Mouse (Mus musculus): ENCODE data around the gene Tmed1. TPM values are rescaled to one million over a fixed set of nuclear protein-coding genes. Genes with fewer than 3 reads are reported as not detected.

Gene Tmed1
- polyA plus RNA-seq, 1 experiment from 2014 or later = 133 TPM

GRCm38 (mm10) chr9:21463138-21463590 is 46.9 kb downstream of the Tmed1 start:
- H3K9me3 ChIP-seq (replicated peaks) = no peaks in the 10 kb centered on the region
- H3K4me3 ChIP-seq (replicated peaks) = no peak overlapping the region
- H3K4me2 ChIP-seq = 0 out of 2 replicates have a peak overlapping the region, but pooled peaks have one; percentile 12
- peak overlapping the region; percentile 64 for H3K27ac ChIP-seq
- 38% methylated on average over 5 of the region's 5 CpGs for WGBS
- ATAC-seq (replicated peaks; ENCODE audit: low FRiP score) = no peak; the same call in 1 of the 2 replicates
- peaks cover 46% of the 10 kb centered on the region for H3K36me3 ChIP-seq
- H3K9ac ChIP-seq = no peak overlapping the region
- H3K4me1 ChIP-seq = peaks cover 27% of the 10 kb centered on the region
- H3K27me3 ChIP-seq = no peaks in the 10 kb centered on the region

- WGBS = 83% methylated on average over 3 of the region's 3 CpGs
- H3K9me3 ChIP-seq (replicated peaks) = no peaks in the 10 kb centered on the region
- no peak overlapping the region for H3K9ac ChIP-seq
- no peak overlapping the region for H3K4me2 ChIP-seq
- ATAC-seq (replicated peaks; ENCODE audit: low FRiP score) = peak; percentile 69
- H3K4me3 ChIP-seq (replicated peaks) = no peak overlapping the region
- H3K27me3 ChIP-seq = no peaks in the 10 kb centered on the region
- H3K36me3 ChIP-seq = peaks cover 25% of the 10 kb centered on the region
- H3K27ac ChIP-seq = peak overlapping the region; percentile 83
- peaks cover 32% of the 10 kb centered on the region for H3K4me1 ChIP-seq
These were observed 49.6 kb downstream of the Tmed1 start for GRCm38 (mm10) chr9:21460400-21460940.

GRCm38 (mm10) chr9:21458821-21459220 is 51.2 kb downstream of the Tmed1 start:
- Histone ChIP-seq H3K4me1 (peaks cover 37% of the 10 kb centered on the region), H3K4me2 (no peak overlapping the region), H3K9ac (no peak overlapping the region), H3K36me3 (peaks cover 22% of the 10 kb centered on the region), H3K27ac (no peak overlapping the region), H3K9me3 (replicated peaks) (no peaks in the 10 kb centered on the region), H3K4me3 (replicated peaks) (no peak overlapping the region), H3K27me3 (no peaks in the 10 kb centered on the region)
- 90% methylated on average over 3 of the region's 3 CpGs for WGBS
- no peak for ATAC-seq (replicated peaks; ENCODE audit: low FRiP score)

Small RNAs within 50 kb of the gene (microRNA-seq; reads per million reads assigned to microRNA genes)
- gene Mir199a-1 = 3.7 reads per million, percentile 19 among the genes with 10 or more reads in this experiment

Other genes with a start within 250 kb of the Tmed1 start
- 42.7 and 49.5 TPM in 2 replicates for gene Atg4d, start 245.0 kb downstream of the Tmed1 start, polyA plus RNA-seq (2015; fragmentation: Nextera tagmentation; extraction: Ambion mirVana)
- 13.8 and 19.8 TPM in 2 replicates for gene Kri1, start 222.3 kb downstream of the Tmed1 start, polyA plus RNA-seq (2015; fragmentation: Nextera tagmentation; extraction: Ambion mirVana)
- 51.2 and 51.5 TPM in 2 replicates for gene Cdkn2d, start 218.8 kb downstream of the Tmed1 start, polyA plus RNA-seq (2015; fragmentation: Nextera tagmentation; extraction: Ambion mirVana)
- gene Ap1m2, start 197.9 kb downstream of the Tmed1 start, polyA plus RNA-seq (2015; fragmentation: Nextera tagmentation; extraction: Ambion mirVana) = 35.9 and 37.1 TPM in 2 replicates
- gene Slc44a2, start 189.6 kb downstream of the Tmed1 start, polyA plus RNA-seq (2015; fragmentation: Nextera tagmentation; extraction: Ambion mirVana) = 85.4 and 97.1 TPM in 2 replicates
- gene Ilf3, start 142.4 kb downstream of the Tmed1 start, polyA plus RNA-seq (2015; fragmentation: Nextera tagmentation; extraction: Ambion mirVana) = 208 and 221 TPM in 2 replicates
- gene Qtrt1, start 98.4 kb downstream of the Tmed1 start, polyA plus RNA-seq (2015; fragmentation: Nextera tagmentation; extraction: Ambion mirVana) = 56.5 and 63.3 TPM in 2 replicates
- gene Dnm2, start 85.3 kb downstream of the Tmed1 start, polyA plus RNA-seq (2015; fragmentation: Nextera tagmentation; extraction: Ambion mirVana) = 75.3 and 79.1 TPM in 2 replicates
- 2.9 and 5.2 TPM in 2 replicates for gene AB124611, start 15.9 kb upstream of the Tmed1 start, polyA plus RNA-seq (2015; fragmentation: Nextera tagmentation; extraction: Ambion mirVana)
- gene Carm1, start 36.6 kb upstream of the Tmed1 start, polyA plus RNA-seq (2015; fragmentation: Nextera tagmentation; extraction: Ambion mirVana) = 44.1 and 50.2 TPM in 2 replicates
- gene Timm29, start 82.5 kb upstream of the Tmed1 start, polyA plus RNA-seq (2015; fragmentation: Nextera tagmentation; extraction: Ambion mirVana) = 28.4 and 28.6 TPM in 2 replicates
- 29.7 and 32.7 TPM in 2 replicates for gene Yipf2, start 82.6 kb upstream of the Tmed1 start, polyA plus RNA-seq (2015; fragmentation: Nextera tagmentation; extraction: Ambion mirVana)
- gene Smarca4, start 105.9 kb upstream of the Tmed1 start, polyA plus RNA-seq (2015; fragmentation: Nextera tagmentation; extraction: Ambion mirVana) = 91.0 and 101 TPM in 2 replicates
- gene Ldlr, start 213.2 kb upstream of the Tmed1 start, polyA plus RNA-seq (2015; fragmentation: Nextera tagmentation; extraction: Ambion mirVana) = 28.9 and 34.9 TPM in 2 replicates

Measured in kidney, embryonic 15.5 days (tissue).